Mouse (Mus musculus) lung, adult 18-20 months (tissue): ENCODE results near the gene Fam83d.
A peak's percentile ranks its signal among the peaks of the same experiment; 100 is the strongest.
"Not testable (repeated sequence)": the region's sequence is repeated elsewhere in the genome, so short reads cannot be mapped to it uniquely, and the experiment has no call there.

Experiments used
- DNase-seq, 2 experiments: peaks; one replicate each; pipeline ENCODE4 v3.0.0; 2022; ENCODE audit warnings: mixed read lengths in 2 of 2

The Fam83d gene

DNA sequence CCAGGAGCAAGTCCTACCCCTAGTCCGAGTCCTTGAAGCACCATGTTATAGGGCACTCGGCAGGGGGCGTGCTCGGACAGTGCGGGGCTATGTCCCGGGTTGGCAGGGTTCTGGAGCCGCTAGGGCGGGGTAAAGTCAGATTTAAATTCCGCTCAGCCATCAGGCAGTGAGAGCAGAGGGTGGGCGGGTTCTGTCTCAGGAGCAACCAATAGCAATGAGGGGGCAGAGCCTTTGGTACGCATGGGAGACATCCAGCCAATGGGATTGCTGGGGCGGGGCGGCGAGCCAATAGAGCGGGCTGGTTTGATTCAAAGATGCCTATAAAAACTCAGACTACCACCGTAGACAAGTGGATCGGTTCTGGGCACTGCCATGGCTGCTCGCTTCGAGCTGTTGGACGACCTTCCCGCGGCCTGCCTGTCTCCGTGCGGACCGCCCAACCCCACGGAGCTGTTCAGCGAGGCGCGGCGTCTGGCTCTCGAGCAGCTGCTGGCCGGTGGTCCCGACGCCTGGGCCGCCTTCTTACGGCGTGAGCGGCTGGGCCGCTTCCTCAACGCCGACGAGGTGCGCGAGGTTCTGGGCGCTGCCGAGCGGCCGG is at the start of gene Fam83d:
Fam83d (plus strand) TSS at position 352 of the 598 bp plus-strand sequence.
- peak; percentile 96 to 97 for DNase-seq

GRCm38 (mm10) chr2:158718816-158719549 is 48.9 kb upstream of the Fam83d start:
- DNase-seq, result no peak

- DNase-seq, result peak in 1 of 2 experiments; percentile 21
Measured at GRCm38 (mm10) chr2:158720715-158721370, 47.0 kb upstream of the Fam83d start.

DNA sequence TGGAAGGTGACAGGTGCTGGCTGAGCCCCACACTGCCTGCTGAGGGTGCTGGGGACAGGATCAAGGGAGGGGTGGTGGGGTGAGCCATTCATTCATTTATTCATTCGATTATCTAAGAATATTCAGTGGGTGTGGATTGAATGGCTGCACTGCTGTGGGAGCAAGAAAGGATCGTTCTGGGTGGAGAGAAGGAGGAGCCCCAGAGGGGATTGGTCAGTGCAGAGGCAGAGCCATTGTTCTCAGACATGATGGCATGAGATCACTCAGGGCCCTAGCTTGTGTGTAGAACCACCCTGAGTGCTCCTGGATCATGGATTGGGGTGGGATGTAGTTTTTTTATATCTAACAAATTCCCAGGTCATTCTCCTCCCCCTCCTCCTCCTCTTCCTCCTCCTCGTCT is 46.4 kb upstream of the Fam83d start:
- no peak for DNase-seq

- no peak for DNase-seq
Measured at GRCm38 (mm10) chr2:158722135-158722534, 45.8 kb upstream of the Fam83d start.

DNA sequence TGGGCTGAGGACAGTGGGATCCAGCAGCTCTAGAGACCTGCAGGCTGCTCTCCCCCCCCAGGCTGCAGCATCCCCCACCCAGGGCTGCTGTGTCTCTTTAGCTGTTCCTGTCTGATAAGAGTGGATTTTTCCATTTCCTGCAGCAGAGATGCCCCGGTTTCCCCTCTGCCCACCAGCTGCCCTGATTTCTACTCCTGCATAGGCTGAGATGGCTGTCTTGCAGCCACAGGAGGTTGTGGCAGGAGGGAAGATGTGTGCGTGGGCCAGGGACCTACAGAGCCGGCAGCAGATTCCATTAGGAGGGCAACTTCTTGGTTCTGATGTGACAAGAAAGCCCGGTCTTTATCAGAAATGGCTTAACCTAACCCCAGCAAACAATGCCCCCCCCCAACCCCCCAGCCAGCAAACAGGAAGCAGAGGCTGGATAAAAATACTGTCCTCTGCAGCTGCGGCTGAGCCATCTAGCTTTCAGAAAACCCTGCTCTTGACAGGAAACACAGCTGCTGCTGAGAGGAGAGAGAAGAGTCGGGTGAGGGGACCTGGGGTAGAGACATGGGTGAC is 44.8 kb upstream of the Fam83d start:
- peak in 1 of 2 experiments; percentile 18 for DNase-seq

- no peak for DNase-seq
Measured at GRCm38 (mm10) chr2:158723806-158724205, 44.1 kb upstream of the Fam83d start.

DNA sequence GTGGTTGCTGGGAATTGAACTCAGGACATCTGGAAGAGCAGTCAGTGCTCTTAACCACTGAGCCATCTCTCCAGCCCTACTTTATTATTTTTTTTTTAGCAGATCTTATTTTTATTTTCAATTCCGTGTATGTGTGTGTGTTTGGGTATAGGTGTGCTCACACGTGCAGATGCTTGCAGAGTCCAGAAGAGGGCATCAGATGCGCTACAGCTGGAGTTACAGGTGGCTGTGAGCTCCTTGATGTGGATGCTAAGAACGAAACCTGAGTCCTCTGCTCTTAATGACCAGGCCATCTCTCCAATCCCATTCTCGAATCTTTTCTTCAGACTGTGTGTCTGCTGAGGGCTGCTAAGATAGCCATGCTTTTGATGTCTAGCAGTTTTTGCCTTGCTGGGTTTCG is 41.6 kb upstream of the Fam83d start:
- DNase-seq, result no peak

- peak in 1 of 2 experiments; percentile 24 for DNase-seq
Measured at GRCm38 (mm10) chr2:158728061-158728815, 39.7 kb upstream of the Fam83d start.

DNA sequence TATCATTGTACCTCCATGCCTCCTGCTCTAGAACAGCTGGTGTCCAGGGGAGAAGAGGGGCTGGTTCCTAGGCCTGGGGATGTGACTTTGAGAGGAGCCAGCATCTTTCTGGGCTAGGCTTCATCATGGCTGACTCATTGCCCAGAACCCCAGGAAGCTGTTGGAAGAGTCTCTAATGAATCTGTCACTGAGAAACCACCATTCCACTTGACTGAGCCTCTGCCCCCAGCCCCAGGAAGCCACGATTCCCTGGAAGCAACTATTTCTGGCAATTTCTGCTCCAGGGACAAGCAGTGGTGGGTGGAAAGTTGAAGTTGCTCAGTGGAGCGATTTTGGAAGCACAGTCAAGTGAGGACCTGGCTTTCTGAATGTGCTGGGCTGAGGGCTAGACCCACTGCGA is 37.0 kb upstream of the Fam83d start:
- no peak for DNase-seq

- no peak for DNase-seq
Measured at GRCm38 (mm10) chr2:158732521-158732920, 35.4 kb upstream of the Fam83d start.

DNA sequence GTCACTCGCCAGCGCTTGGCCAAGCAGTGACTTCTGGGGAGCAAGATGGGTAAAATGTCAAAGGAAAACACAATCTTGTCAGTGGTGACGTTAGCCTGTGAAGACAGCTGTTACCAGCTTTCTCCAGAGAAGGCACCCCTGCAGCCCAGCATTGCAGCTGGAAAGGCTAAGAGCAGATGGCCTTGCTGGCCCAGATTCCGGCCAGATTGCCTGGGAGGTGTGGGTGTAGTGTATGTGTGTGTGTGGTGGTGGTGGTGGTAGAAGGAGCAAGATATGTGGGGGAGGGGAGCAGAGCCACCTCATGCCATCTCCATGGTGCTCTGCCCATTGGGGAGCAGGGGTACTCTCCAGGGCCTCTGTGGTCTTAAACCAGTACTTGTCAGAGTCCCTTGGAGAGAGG is 34.8 kb upstream of the Fam83d start:
- no peak for DNase-seq

GRCm38 (mm10) chr2:158733914-158734313 is 34.0 kb upstream of the Fam83d start:
- peak; percentile 45 to 61 for DNase-seq

GRCm38 (mm10) chr2:158734500-158735152 is 33.3 kb upstream of the Fam83d start:
- peak; percentile 38 to 47 for DNase-seq

- DNase-seq, result peak in 1 of 2 experiments; percentile 24
Measured at GRCm38 (mm10) chr2:158735340-158735739, 32.6 kb upstream of the Fam83d start.

DNA sequence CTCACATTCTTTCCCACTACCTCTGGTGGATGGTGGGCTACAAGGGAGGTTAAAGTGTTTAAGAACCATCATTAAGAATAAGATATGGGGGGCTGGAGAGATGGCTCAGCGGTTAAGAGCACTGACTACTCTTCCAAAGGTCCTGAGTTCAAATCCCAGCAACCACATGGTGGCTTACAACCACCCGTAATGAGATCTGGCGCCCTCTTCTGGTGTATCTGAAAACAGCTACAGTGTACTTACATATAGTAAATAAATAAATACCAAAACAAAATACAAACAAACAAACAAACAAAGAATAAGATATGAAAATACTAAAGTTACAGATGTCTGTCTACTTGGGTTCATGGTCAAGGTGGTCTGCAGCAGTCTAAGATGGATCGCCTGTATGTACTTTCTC is 31.6 kb upstream of the Fam83d start:
- not testable (repeated sequence) for DNase-seq

- DNase-seq, result no peak
Measured at GRCm38 (mm10) chr2:158738591-158738990, 29.3 kb upstream of the Fam83d start.

GRCm38 (mm10) chr2:158739113-158739512 is 28.8 kb upstream of the Fam83d start:
- no peak for DNase-seq

- DNase-seq, result no peak
Measured at GRCm38 (mm10) chr2:158741011-158741501, 26.8 kb upstream of the Fam83d start.

DNA sequence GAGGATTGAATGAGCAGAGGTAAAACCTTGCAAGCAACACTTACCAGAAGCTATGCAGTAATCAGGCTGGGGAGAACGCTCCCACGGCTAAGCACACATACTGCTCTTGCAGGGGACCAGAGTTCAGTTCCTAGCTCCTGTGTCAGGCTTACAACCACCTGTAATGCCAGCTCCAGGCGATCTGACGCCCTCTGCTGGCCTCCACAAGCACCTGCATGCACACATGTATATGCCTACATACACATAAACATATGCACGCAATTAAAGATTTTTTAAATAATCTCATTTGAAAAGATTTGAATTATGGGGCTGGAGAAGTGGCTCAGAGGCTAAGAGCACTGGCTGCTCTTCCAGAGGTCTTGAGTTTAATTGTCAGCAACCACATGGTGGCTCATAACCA is 25.5 kb upstream of the Fam83d start:
- no peak for DNase-seq

DNA sequence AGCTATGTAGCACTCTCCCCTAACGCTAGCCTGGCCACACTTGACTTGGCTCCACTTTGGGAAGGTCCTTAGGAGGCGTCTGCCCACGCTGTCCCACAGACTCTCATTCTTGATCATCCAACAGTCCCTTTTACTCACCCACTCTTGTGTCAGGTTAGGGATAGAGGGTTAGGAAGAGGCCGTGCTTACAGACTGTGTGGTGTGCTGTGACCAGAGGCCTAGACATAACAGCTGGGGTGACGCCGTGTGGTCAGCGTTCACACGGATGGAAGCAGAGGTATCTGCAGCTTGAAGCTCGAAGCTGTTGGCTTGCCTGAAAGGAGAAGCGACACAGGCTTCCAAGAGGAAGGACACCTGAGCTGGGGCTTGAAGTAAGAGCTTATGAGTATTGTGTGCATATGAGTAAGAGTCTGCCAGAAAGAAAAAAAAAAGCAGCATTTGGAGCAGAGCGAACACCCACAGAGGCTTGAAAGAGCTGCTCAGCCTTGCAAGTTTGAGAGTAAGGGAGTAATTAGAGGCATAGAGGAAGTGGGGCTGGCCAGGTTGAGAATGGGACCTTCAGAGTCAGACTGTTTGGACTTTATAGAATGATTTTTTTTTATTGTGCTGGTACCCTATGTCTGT is 24.3 kb upstream of the Fam83d start:
- no peak for DNase-seq

DNA sequence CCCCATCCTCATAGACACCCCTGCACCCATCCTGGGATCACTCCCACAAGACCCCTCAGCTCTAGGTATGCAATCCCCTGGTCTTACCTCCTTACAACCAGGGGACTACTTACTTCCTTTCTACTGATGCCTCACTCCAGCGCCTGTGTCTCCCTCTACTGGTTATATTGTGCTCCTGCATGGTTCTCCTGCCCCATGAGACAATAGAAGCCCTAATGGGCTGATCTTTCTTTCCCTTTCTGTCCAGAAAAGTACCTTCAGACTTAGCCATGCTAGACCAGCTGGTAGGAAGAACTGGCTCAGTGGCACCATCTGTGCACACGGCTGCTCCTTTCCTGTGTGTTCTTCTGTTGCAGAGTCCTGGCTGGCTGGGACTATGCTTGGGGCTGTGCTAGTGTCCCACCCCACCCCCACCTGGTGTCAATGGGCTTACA is 22.8 kb upstream of the Fam83d start:
- peak; percentile 25 to 33 for DNase-seq
